Mouse (Mus musculus): Measurements from ENCODE around the gene Atp2b1. TPM values are rescaled to one million over a fixed set of nuclear protein-coding genes. Genes with fewer than 3 reads are reported as not detected.
"Not testable (repeated sequence)": the region's sequence is repeated elsewhere in the genome, so short reads cannot be mapped to it uniquely, and the experiment has no call there.

The Atp2b1 gene
- polyA plus RNA-seq, 1 experiment from 2014 or later: 176 TPM

DNA sequence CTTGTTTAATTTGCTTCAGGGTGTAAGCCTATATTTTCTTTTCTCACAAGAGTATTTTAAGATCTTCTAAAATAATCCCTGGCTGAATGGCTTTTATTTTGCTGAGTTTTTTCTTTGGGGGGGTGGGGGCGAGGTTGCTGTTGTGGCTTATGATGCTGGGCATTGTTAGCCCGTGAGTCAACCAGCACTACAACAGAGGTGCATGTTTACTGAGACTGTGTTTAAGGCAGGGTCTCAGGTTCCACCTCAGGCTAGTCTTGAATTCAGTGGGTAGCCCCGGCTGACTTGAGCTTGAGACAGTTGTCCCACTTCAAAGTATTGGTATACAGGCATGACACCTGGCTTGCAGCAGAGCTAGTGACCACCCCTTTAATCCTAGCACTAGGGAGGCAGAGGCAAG, 77.8 kb downstream of the Atp2b1 start:
- no peak for ATAC-seq (ENCODE audit: insufficient read depth)
- no peak overlapping the region for H3K9ac ChIP-seq
- peaks cover 67% of the 10 kb centered on the region for H3K36me3 ChIP-seq (ENCODE audit: insufficient read depth)
- H3K27me3 ChIP-seq (ENCODE audit: insufficient read depth, low read length): no peaks in the 10 kb centered on the region
- TF ChIP-seq CTCF (IDR thresholded peaks at IDR 0.05; ENCODE audit: low read depth): no peak
- 77% methylated on average over 3 of the region's 3 CpGs for WGBS
- no peak overlapping the region for H3K27ac ChIP-seq (ENCODE audit: low read depth)
- H3K4me1 ChIP-seq (ENCODE audit: insufficient read depth): no peaks in the 10 kb centered on the region
- H3K9me3 ChIP-seq (ENCODE audit: low read depth, low read length): no peaks in the 10 kb centered on the region
- H3K4me2 ChIP-seq: no peak overlapping the region
- H3K4me3 ChIP-seq (ENCODE audit: low read depth, low read length): no peak overlapping the region
- no peak for DNase-seq

DNA sequence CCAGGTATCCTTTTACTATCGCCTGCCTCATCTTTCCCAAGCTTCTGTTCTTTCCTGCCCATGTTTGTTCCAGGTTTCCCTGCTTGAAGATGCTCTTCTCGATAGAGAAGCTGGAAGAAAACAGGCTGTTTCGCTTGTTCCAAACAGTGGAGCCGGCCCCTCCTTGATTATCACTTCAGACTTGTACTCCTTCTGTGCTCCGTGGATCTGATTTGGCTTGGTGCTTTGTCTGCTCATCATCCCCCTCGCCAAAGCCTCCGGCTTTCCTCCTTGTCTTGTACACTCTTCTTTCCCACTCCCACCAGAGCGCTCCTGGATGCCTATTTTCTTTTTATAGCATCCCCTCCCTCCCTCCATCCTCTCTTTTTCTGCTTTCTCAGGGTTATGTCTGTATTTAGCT, 79.0 kb downstream of the Atp2b1 start:
- TF ChIP-seq CTCF (IDR thresholded peaks at IDR 0.05; ENCODE audit: low read depth): no peak
- no peak overlapping the region for H3K4me2 ChIP-seq
- ATAC-seq (ENCODE audit: insufficient read depth) (no peak), DNase-seq (no peak)
- H3K36me3 ChIP-seq (ENCODE audit: insufficient read depth): peaks cover 69% of the 10 kb centered on the region
- H3K27me3 ChIP-seq (ENCODE audit: insufficient read depth, low read length): no peaks in the 10 kb centered on the region
- no peak overlapping the region for H3K9ac ChIP-seq
- H3K9me3 ChIP-seq (ENCODE audit: low read depth, low read length): no peaks in the 10 kb centered on the region
- no peak overlapping the region for H3K4me3 ChIP-seq (ENCODE audit: low read depth, low read length)
- H3K27ac ChIP-seq (ENCODE audit: low read depth): no peak overlapping the region
- 86% methylated on average over 8 of the region's 8 CpGs for WGBS
- no peaks in the 10 kb centered on the region for H3K4me1 ChIP-seq (ENCODE audit: insufficient read depth)

DNA sequence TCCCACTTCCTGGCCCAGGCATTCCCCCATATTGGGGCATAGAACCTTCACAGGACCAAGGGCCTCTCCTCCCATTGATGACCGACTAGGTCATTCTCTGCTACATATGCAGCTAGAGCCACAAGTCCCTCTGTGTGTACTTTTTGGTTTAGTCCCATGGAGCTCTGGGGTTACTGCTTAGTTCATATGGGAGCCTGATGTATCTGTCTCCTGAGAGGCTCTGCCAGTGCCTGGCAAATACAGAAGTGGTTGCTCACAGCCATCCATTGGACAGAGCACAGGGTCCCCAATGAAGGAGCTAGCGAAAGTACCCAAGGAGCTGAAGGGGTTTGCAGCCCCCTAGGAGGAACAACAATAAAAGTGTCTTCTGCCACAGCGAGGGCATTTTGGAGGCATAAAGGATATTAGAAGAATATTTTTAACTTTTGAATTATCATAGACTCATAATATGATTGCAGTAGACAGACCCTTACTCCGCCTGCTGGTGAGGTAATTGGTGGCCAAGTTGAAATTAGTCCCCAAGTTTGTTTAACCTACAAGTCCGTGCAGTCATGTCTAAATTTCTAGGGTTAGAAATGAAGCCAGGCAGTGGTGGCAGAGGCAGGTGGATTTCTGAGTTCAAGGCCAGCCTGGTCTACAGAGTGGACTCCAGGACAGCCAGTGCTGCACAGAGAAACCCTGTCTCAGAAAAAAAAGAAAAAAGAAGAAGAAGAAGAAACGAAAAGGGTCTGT, 81.0 kb downstream of the Atp2b1 start:
- not testable (repeated sequence) for H3K4me3 ChIP-seq (ENCODE audit: low read depth, low read length); ATAC-seq (ENCODE audit: insufficient read depth)

DNA sequence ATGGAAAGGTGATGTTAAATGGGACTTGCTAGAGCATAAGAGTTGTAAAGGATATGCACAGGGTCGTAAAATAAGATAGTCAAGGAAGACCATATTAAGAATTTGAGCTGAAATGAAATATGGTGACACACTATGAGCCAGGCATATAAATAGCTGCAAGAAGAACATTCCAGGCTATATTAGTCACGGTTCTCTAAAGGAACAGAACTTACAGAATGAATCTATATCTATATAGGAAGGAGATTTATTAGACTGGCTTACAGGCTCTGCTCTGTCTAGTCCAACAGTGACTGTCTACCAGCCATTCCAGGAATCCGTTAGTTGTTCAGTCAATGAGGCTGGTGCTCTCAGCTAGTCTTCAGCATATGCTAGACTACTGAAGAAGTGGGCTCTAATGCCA, 90.7 kb downstream of the Atp2b1 start:
- Histone ChIP-seq H3K27ac (ENCODE audit: low read depth) (no peak overlapping the region), H3K9me3 (ENCODE audit: low read depth, low read length) (no peaks in the 10 kb centered on the region), H3K36me3 (ENCODE audit: insufficient read depth) (peaks cover 73% of the 10 kb centered on the region), H3K4me2 (no peak overlapping the region), H3K4me3 (ENCODE audit: low read depth, low read length) (no peak overlapping the region), H3K9ac (no peak overlapping the region), H3K4me1 (ENCODE audit: insufficient read depth) (no peaks in the 10 kb centered on the region), H3K27me3 (ENCODE audit: insufficient read depth, low read length) (no peaks in the 10 kb centered on the region)
- ATAC-seq (ENCODE audit: insufficient read depth) (no peak), DNase-seq (no peak)
- no peak for TF ChIP-seq CTCF (IDR thresholded peaks at IDR 0.05; ENCODE audit: low read depth)
- 89% methylated on average over 3 of the region's 3 CpGs for WGBS

More for the DNA sequence above, 81.0 kb downstream of the Atp2b1 start:
- TF ChIP-seq CTCF (IDR thresholded peaks at IDR 0.05; ENCODE audit: low read depth): peak; percentile 38
- not testable (repeated sequence) for H3K9me3 ChIP-seq (ENCODE audit: low read depth, low read length); H3K9ac ChIP-seq; H3K27ac ChIP-seq (ENCODE audit: low read depth); H3K4me1 ChIP-seq (ENCODE audit: insufficient read depth); H3K27me3 ChIP-seq (ENCODE audit: insufficient read depth, low read length); H3K4me2 ChIP-seq
- 86% methylated on average over 6 of the region's 6 CpGs for WGBS
- peaks cover 76% of the 10 kb centered on the region for H3K36me3 ChIP-seq (ENCODE audit: insufficient read depth)
- DNase-seq: peak; percentile 47

DNA sequence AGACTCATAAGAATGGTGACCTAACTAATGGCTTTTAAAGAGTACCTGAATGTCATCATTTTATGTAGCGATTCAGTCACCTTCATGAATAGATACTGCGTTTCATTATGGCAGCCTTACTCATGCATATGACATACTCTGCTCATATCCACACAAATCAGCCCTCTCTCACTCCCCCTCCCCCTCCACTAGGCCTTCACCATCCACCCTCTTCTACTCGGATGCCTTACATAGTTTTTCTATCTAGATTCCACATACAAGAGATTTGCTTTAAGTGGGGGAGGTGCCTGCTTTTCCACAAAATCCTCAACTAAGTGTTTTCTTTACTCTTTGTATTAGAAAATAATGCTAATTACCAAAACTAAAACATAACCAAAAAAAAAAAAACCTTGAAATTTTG, 96.9 kb downstream of the Atp2b1 start:
- Histone ChIP-seq H3K4me1 (ENCODE audit: insufficient read depth) (no peaks in the 10 kb centered on the region), H3K27ac (ENCODE audit: low read depth) (no peak overlapping the region), H3K27me3 (ENCODE audit: insufficient read depth, low read length) (no peaks in the 10 kb centered on the region), H3K4me2 (no peak overlapping the region), H3K4me3 (ENCODE audit: low read depth, low read length) (no peak overlapping the region), H3K9me3 (ENCODE audit: low read depth, low read length) (no peaks in the 10 kb centered on the region), H3K9ac (no peak overlapping the region), H3K36me3 (ENCODE audit: insufficient read depth) (peaks cover 73% of the 10 kb centered on the region)
- ATAC-seq (ENCODE audit: insufficient read depth) (no peak), DNase-seq (no peak)
- no peak for TF ChIP-seq CTCF (IDR thresholded peaks at IDR 0.05; ENCODE audit: low read depth)
- WGBS: 49% methylated on average over 3 of the region's 3 CpGs

DNA sequence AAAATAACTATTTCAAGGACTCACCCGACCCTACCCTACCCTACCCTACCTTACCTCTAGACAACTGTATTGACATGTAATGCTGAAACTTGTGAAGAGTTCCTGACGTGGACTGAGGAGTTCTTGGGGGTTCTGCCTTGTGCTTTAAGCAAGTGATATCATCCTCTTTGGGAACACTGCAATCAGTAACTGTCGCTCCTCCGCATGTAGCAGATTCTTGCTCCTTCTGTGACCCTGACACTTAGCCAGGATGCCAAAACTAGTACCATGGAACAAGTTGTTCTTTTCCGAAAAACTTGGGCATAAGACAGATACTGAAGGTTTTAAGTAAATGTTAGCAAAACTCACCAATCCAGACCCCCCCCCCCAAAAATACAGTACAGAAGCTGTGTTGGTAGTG, 97.9 kb downstream of the Atp2b1 start:
- Histone ChIP-seq H3K4me2 (no peak overlapping the region), H3K36me3 (ENCODE audit: insufficient read depth) (peaks cover 75% of the 10 kb centered on the region), H3K9ac (no peak overlapping the region), H3K4me1 (ENCODE audit: insufficient read depth) (no peaks in the 10 kb centered on the region), H3K9me3 (ENCODE audit: low read depth, low read length) (no peaks in the 10 kb centered on the region), H3K4me3 (ENCODE audit: low read depth, low read length) (no peak overlapping the region), H3K27ac (ENCODE audit: low read depth) (no peak overlapping the region), H3K27me3 (ENCODE audit: insufficient read depth, low read length) (no peaks in the 10 kb centered on the region)
- DNase-seq (no peak), ATAC-seq (ENCODE audit: insufficient read depth) (no peak)
- TF ChIP-seq CTCF (IDR thresholded peaks at IDR 0.05; ENCODE audit: low read depth): no peak
- WGBS: 73% methylated on average over 5 of the region's 5 CpGs

DNA sequence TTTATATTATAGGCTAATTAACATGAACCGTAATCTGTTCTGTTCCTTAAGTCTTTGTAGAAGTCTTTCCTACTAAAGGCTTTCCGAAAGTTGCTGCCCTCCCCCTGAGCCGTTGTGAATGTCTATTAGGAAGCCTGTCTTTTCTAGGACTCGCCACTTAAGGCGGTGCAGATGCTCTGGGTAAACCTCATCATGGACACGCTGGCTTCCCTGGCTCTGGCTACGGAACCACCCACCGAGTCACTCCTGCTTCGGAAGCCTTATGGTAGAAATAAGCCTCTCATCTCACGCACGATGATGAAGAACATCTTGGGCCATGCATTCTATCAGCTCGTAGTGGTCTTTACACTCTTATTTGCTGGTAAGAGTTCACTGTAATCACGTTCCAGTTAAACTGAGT, 100.5 kb downstream of the Atp2b1 start:
- TF ChIP-seq CTCF (IDR thresholded peaks at IDR 0.05; ENCODE audit: low read depth): no peak
- Histone ChIP-seq H3K36me3 (ENCODE audit: insufficient read depth) (peaks cover 88% of the 10 kb centered on the region), H3K9me3 (ENCODE audit: low read depth, low read length) (no peaks in the 10 kb centered on the region), H3K27ac (ENCODE audit: low read depth) (no peak overlapping the region), H3K4me1 (ENCODE audit: insufficient read depth) (no peaks in the 10 kb centered on the region), H3K4me3 (ENCODE audit: low read depth, low read length) (no peak overlapping the region), H3K4me2 (no peak overlapping the region), H3K9ac (no peak overlapping the region), H3K27me3 (ENCODE audit: insufficient read depth, low read length) (no peaks in the 10 kb centered on the region)
- DNase-seq (no peak), ATAC-seq (ENCODE audit: insufficient read depth) (no peak)
- 91% methylated on average over 13 of the region's 13 CpGs for WGBS

Data from lung, embryonic 14.5 days (tissue).